Mouse (Mus musculus) intestine, embryonic 15.5 days (tissue): ENCODE results near the gene Skap1. TPM values are rescaled to one million over a fixed set of nuclear protein-coding genes. Genes with fewer than 3 reads are reported as not detected.

Experiments
- ATAC-seq: fragments of 200-750 bp; cut with Nextera tagmentation; 2 replicates; pipeline ENCODE4 v1.8.0; 2017; ENCODE audit warnings: moderate TSS enrichment, moderate library complexity
- H3K27ac ChIP-seq: fragments of 300-500 bp; sonication (generic); 2 replicates; pipeline ENCODE4 v1.5.1; 2015; ENCODE audit warnings: mild to moderate bottlenecking, inconsistent platforms
- H3K27me3 ChIP-seq: fragments of 300-500 bp; sonication (generic); replicated peaks from 2 replicates; pipeline ENCODE4 v1.6.1; 2015; ENCODE audit warnings: inconsistent platforms
- H3K36me3 ChIP-seq: fragments of 300-500 bp; sonication (generic); 2 replicates; pipeline ENCODE4 v1.6.1; 2015; ENCODE audit warnings: inconsistent platforms
- H3K4me1 ChIP-seq: fragments of 300-500 bp; sonication (generic); replicated peaks from 2 replicates; pipeline ENCODE4 v1.6.1; 2015; ENCODE audit warnings: inconsistent platforms
- H3K4me2 ChIP-seq: fragments of 300-500 bp; sonication (generic); replicated peaks from 2 replicates; pipeline ENCODE4 v1.6.1; 2015; ENCODE audit warnings: mild to moderate bottlenecking, inconsistent platforms
- H3K4me3 ChIP-seq: fragments of 300-500 bp; sonication (generic); replicated peaks from 2 replicates; pipeline ENCODE4 v1.5.1; 2015; ENCODE audit warnings: inconsistent platforms
- H3K9ac ChIP-seq: fragments of 300-500 bp; sonication (generic); 2 replicates; pipeline ENCODE4 v1.6.1; 2015; ENCODE audit warnings: inconsistent platforms
- H3K9me3 ChIP-seq: fragments of 300-500 bp; sonication (generic); 2 replicates; pipeline ENCODE4 v1.6.1; 2016; ENCODE audit warnings: inconsistent platforms
- WGBS: fragments of 180-500 bp; shearing (Covaris S2); methylation state at CpG from one replicate; pipeline ENCODE4 v1.1.7; 2015; 5-methylcytosine and 5-hydroxymethylcytosine counted together
- polyA plus RNA-seq: library from polyadenylated mRNA; unstranded; fragments of >200 nt; fragmentation: Nextera tagmentation; extraction: Ambion mirVana; gene quantifications from 2 replicates; pipeline ENCODE4 v1.2.1, GENCODE M21; 2015

Skap1 gene
- polyA plus RNA-seq, 1 experiment from 2014 or later, result 0.94 TPM

DNA sequence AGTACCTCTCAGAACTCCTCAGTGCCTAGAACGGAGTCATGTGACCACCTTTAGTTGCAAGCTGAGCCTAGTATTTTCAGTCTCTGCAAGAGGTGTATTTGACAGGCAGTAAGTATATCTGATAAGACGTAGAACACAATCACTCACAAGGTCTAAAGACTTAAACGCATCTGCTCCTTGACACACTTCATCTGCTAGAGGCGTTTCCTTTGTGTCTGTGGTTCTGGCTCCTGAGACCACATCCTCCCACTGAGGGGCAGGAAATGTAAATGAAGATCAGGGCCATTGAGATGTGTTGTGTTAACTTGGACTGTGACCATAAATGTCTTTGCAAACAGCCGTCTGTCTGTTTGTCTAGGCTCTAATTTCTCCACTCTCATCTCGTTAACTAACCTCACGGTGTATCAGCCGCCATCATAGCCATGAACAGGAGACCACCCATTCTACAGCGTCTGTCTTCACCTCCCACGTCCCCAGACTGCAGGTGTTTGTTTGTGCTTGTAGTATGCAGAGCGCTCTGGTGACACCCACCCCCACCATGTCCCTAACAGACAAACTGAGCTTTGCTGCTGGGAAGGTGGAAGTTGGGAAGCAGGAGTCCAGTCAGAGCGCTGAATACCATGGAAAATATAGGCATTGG lies 22.7 kb upstream of the Skap1 start:
- Histone ChIP-seq H3K9me3 (no peaks in the 10 kb centered on the region), H3K27ac (no peak overlapping the region), H3K27me3 (no peaks in the 10 kb centered on the region), H3K9ac (no peak overlapping the region), H3K4me3 (no peak overlapping the region), H3K36me3 (no peaks in the 10 kb centered on the region), H3K4me2 (no peak overlapping the region), H3K4me1 (0 out of 2 replicates have a peak, but pooled peaks cover 3% of the 10 kb centered on the region)
- ATAC-seq, result no peak
- WGBS, result 55% methylated on average over 12 of the region's 12 CpGs

DNA sequence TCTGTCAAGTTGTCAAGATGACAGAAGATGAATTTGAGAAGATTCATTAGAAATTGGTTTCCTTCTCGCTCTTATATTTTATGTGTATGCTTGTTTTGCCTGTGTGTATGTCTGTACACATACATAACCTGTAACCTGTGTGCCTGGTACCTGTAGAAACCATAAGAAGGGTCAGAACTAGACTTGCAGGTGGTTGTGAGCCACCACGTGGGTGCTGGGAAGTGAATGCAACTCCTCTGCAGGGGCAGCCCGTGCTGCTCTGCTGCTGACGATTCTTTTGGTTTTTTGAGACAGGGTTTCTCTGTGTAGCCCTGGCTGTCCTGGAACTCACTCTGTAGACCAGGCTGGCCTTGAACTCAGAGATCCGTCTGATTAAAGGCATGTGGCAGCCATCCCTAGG lies 21.9 kb upstream of the Skap1 start:
- WGBS, result 83% methylated on average over 5 of the region's 5 CpGs
- Histone ChIP-seq H3K27ac (no peak overlapping the region), H3K4me1 (0 out of 2 replicates have a peak, but pooled peaks cover 3% of the 10 kb centered on the region), H3K9me3 (no peaks in the 10 kb centered on the region), H3K36me3 (no peaks in the 10 kb centered on the region), H3K4me3 (no peak overlapping the region), H3K27me3 (no peaks in the 10 kb centered on the region), H3K4me2 (no peak overlapping the region), H3K9ac (no peak overlapping the region)
- no peak for ATAC-seq

DNA sequence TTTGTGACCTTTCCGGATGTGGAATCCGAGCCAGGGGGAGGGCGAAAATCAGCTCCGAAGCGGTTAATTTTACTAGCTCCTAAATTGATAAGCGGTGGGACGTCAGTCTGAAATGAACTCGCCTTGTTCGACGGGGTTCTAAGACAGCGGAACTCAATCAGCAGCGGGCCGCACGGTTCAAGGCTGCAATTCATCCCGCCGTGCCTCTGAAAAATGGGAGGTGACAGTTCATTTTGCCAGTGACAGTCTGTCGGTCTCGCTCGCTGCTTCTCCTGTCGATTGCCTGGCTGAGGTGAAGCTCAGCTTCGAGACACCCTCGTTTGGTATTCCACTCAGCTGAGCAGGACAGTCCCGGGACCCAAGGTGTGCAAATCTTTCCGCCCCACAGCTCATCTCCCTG lies 16.5 kb upstream of the Skap1 start:
- 72% methylated on average over 24 of the region's 24 CpGs for WGBS
- Histone ChIP-seq H3K9ac (no peak overlapping the region), H3K27me3 (no peaks in the 10 kb centered on the region), H3K36me3 (no peaks in the 10 kb centered on the region), H3K4me1 (no peaks in the 10 kb centered on the region), H3K9me3 (no peaks in the 10 kb centered on the region), H3K4me2 (no peak overlapping the region), H3K4me3 (no peak overlapping the region), H3K27ac (no peak overlapping the region)
- no peak for ATAC-seq

DNA sequence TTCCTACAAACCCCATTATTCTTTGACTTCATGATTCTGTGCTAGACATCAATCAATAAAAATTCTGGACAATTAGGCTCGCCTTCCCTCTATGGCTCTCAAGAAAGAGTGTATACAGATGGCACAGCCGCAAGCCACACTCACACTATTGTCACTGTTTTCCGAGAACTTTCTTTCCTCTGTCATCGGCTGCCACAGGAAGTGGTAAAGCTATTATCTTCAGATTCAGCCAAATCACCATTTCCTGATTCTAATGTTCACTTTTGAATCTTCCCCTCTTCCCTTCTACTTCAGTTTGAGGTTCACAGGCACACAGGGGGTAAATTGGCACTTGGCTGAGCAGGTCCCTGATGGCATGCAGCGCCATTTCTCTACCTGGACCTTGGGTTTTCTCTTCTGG lies 9.3 kb upstream of the Skap1 start:
- no peak overlapping the region for H3K27ac ChIP-seq
- no peaks in the 10 kb centered on the region for H3K9me3 ChIP-seq
- H3K36me3 ChIP-seq, result no peaks in the 10 kb centered on the region
- no peak overlapping the region for H3K4me3 ChIP-seq
- H3K27me3 ChIP-seq, result no peaks in the 10 kb centered on the region
- WGBS, result 81% methylated on average over 5 of the region's 5 CpGs
- no peak for ATAC-seq
- no peaks in the 10 kb centered on the region for H3K4me1 ChIP-seq
- no peak overlapping the region for H3K4me2 ChIP-seq
- H3K9ac ChIP-seq, result no peak overlapping the region

DNA sequence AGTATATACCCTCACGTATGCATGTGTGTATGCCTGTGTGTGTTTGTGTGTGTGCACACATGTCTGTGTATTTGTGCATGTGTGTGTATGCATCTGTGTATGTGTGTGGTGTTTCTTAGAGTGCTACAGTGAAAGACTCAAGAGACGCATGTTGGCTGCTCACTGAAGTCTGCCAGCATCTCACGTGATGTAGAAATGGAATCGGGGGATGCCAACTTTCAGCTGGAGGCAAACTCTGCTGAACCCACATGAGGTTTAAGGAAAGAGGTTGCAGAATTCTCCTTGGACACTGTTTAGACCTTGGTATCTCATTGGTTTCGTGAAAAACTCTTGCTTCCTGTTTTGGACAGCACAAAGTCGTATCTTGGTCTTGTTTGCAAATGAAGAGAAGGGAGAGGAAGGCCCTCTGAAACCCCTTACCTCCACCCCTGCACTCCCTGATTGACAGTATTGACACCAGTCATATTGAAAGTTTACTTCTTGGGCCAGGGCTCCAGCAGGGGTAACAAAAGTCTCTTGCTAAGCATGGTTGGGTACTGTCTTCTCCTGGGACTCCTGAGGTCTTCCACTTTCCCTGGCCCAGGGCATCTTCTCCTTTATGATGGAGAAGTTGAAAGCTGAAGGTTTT lies 8.6 kb upstream of the Skap1 start:
- H3K36me3 ChIP-seq, result no peaks in the 10 kb centered on the region
- H3K4me3 ChIP-seq, result no peak overlapping the region
- WGBS, result 87% methylated on average over 6 of the region's 6 CpGs
- no peak overlapping the region for H3K27ac ChIP-seq
- no peaks in the 10 kb centered on the region for H3K4me1 ChIP-seq
- H3K9me3 ChIP-seq, result no peaks in the 10 kb centered on the region
- no peak for ATAC-seq
- no peak overlapping the region for H3K9ac ChIP-seq
- no peaks in the 10 kb centered on the region for H3K27me3 ChIP-seq
- no peak overlapping the region for H3K4me2 ChIP-seq

DNA sequence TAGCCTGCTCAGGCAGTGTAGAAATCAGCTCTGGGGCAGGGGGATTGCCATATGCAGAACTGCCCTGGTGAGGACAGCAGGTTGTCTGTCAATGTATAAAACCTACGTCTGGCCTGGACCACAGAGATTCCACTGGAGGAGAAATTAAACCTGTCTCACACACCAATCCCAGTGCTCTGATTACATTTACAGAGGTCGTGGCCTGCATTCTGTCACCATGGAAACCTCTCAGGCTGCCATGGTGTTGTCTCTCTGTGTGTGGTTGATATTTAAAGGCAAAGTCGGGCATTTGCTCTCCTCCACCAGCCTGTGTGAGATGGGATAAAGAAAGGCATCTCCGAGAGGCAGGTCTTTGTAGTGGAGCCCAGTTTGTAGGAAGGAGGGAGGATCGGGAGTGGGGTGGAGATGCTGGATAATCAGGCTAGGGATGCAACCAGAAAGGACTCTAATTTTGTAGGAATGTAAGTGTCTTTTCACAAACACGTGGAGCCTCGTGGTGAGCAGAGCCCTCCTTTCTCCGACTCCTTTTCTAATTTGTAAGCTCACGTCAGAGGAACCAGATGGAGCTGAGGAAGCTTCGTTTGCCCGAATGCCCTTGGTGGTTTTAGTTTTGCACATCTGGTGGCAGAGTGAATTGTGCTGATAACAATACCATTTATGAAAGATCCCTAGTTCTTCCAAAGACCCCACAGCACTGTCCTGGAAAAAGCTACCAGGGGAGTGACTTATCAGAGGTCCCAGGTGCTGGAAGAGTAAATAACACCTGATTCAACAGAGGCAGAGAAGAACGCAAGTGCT lies 7.7 kb upstream of the Skap1 start:
- Histone ChIP-seq H3K9me3 (no peaks in the 10 kb centered on the region), H3K27me3 (no peaks in the 10 kb centered on the region), H3K4me2 (no peak overlapping the region), H3K36me3 (no peaks in the 10 kb centered on the region), H3K27ac (no peak overlapping the region), H3K4me3 (no peak overlapping the region), H3K4me1 (no peaks in the 10 kb centered on the region), H3K9ac (no peak overlapping the region)
- WGBS, result 33% methylated on average over 12 of the region's 12 CpGs
- no peak for ATAC-seq

DNA sequence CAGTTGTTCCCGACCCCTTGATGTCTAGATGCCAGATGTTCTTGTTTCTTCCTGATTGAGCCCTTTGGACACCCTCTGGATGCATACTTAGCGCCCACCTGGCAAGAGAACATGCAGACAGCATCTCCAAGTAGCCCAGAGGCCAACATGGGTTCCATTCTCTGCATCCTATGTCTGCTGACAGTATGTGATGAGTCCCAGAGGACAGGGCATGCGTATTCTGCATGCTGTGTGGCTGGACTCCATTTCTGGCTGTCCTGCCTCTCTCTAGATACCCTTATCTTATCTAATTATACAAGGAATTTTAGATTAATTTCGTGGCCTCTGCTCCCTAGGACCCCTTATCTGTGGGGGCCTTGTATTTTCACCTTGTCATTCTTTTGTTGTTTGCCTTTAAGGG lies 2.6 kb upstream of the Skap1 start:
- H3K27me3 ChIP-seq, result peaks cover 34% of the 10 kb centered on the region
- ATAC-seq, result no peak
- 48% methylated on average over 4 of the region's 4 CpGs for WGBS
- no peak overlapping the region for H3K27ac ChIP-seq
- no peak overlapping the region for H3K4me3 ChIP-seq
- H3K9ac ChIP-seq, result no peak overlapping the region
- no peaks in the 10 kb centered on the region for H3K36me3 ChIP-seq
- no peak overlapping the region for H3K4me2 ChIP-seq
- no peaks in the 10 kb centered on the region for H3K9me3 ChIP-seq
- peaks cover 8% of the 10 kb centered on the region; the same call in 1 of the 2 replicates for H3K4me1 ChIP-seq

DNA sequence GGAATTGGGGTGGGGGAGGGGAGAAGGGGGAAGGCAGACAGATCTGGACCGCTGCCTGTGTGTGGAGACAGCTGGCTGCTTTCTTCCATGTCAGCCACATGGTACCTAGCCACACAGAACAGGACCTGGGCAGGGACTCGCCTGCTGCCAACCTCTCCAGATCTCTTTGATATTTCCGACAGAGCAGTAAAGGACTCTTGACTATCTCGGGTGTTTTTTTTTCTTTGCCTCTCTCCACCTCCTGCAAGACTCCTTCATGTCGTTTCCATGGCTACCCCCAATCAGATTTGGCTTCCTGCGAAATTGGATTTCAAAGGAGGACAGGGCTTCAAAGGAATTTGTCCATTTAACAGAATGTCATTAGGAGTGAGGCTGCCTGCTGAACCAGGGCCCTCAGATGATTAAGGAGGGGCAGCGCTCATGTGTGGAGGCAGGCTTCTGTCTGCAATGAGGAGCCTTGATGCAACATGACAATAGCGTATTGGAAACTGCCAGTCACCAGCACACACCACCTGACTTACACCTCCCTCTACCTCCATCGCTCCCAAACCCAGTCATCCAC lies 2.1 kb upstream of the Skap1 start:
- H3K4me2 ChIP-seq, result no peak overlapping the region
- ATAC-seq, result no peak

DNA sequence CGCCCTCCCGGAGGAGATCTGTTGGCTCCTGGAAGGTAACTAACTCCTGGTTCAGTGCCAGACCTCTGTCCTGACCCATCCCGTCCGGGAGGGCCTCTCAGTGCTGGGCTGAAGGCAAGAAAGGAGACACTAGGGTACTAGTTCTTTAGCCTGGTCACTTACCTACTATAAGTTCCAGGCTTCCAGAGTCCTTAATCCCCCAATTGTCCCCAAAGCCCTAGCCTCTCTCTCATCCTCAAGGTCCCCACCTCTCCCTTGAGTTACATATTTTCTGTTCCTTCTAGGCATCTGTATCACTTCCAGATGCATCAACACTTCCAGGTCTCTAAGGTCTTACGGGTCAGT lies 295 bp downstream of the Skap1 start:
- Histone ChIP-seq H3K36me3 (no peaks in the 10 kb centered on the region), H3K4me2 (peak overlapping the region; percentile 80), H3K4me1 (peaks cover 8% of the 10 kb centered on the region; the same call in 1 of the 2 replicates), H3K27me3 (peaks cover 34% of the 10 kb centered on the region), H3K4me3 (peak overlapping the region; percentile 34), H3K27ac (no peak overlapping the region), H3K9ac (no peak overlapping the region), H3K9me3 (no peaks in the 10 kb centered on the region)
- 27% methylated on average over 5 of the region's 5 CpGs for WGBS
- no peak for ATAC-seq

More for the DNA sequence above, 2.1 kb upstream of the Skap1 start:
- Histone ChIP-seq H3K27me3 (peaks cover 34% of the 10 kb centered on the region), H3K4me3 (no peak overlapping the region), H3K27ac (no peak overlapping the region), H3K4me1 (peaks cover 8% of the 10 kb centered on the region; the same call in 1 of the 2 replicates), H3K36me3 (no peaks in the 10 kb centered on the region), H3K9ac (no peak overlapping the region), H3K9me3 (no peaks in the 10 kb centered on the region)
- 19% methylated on average over 9 of the region's 9 CpGs for WGBS

DNA sequence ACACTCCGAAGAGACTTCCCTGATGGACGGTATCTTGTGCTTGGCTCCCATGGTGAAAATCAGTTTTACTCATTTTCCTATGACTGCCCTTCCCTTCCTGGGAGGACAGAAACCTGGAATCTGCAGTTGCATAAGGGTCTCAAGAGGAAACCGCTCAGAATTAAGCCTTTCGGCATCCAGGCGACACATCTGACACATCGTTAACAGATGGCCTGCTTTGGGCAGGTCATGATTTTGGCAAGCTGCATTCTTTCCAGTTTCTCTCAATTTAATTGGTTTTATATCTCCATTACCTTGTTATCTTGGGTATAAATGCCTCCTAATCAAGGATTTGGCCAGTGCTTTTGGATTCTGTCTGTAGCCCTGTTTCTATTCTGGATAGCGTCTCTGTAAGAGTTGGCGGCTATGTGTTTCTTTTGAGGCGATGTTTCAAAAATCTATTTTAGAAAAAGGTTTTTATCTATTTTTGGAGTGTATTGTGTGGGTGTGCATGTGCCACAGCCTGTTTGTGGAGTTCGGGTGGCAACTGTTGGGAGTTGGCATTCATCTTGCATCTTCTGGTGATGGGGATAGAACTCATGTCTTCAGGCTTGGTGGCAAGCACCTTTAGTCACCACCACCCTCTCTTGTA lies 1.1 kb downstream of the Skap1 start:
- WGBS, result 84% methylated on average over 10 of the region's 10 CpGs
- Histone ChIP-seq H3K4me1 (peaks cover 8% of the 10 kb centered on the region; the same call in 1 of the 2 replicates), H3K36me3 (no peaks in the 10 kb centered on the region), H3K9ac (no peak overlapping the region), H3K9me3 (no peaks in the 10 kb centered on the region), H3K27me3 (peaks cover 34% of the 10 kb centered on the region), H3K4me2 (no peak overlapping the region), H3K27ac (no peak overlapping the region), H3K4me3 (no peak overlapping the region)
- no peak for ATAC-seq

DNA sequence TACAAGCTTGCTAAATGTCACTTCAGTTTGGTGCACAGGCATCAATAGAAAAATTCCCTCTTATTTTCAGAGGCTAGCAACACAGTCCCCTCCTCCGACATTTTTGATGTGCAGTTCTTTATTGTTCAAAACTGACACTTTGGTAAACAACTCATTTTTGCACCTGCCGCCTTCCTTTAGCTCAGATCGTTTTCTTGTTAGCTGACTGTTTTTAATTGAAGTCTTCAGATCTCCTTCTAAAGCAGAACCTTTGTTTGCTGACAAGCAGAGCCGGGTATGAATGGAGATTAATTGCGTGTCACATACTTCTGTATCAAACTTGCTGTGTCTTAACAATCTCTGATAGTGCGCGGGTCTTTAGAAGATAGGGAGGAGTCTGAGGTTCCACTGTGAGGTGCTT lies 2.0 kb downstream of the Skap1 start:
- Histone ChIP-seq H3K9ac (no peak overlapping the region), H3K27me3 (peaks cover 34% of the 10 kb centered on the region), H3K9me3 (no peaks in the 10 kb centered on the region), H3K4me2 (no peak overlapping the region), H3K36me3 (no peaks in the 10 kb centered on the region), H3K4me3 (no peak overlapping the region), H3K4me1 (peaks cover 8% of the 10 kb centered on the region; the same call in 1 of the 2 replicates), H3K27ac (no peak overlapping the region)
- no peak for ATAC-seq
- WGBS, result 45% methylated on average over 7 of the region's 7 CpGs

DNA sequence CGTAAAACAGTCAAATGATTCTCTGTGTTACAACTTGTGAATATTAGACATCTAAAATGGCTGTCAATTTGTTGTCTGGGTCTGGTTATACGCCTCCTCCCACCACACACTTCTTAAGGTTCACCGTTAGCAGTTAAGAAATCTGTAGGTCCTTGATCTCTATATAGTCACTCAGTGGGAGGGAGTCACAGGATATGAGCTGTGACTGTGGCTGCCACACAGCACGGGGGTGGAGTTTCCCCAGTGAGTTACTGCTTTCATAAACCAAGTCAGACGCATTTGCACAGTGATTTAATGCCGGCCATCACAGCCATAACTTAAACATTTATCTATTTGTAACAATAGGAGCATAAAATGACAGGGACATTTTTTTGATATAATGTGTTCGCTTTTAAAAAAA lies 2.6 kb downstream of the Skap1 start:
- H3K27me3 ChIP-seq, result peaks cover 34% of the 10 kb centered on the region
- no peak overlapping the region for H3K4me2 ChIP-seq
- H3K4me3 ChIP-seq, result no peak overlapping the region
- H3K9me3 ChIP-seq, result no peaks in the 10 kb centered on the region
- ATAC-seq, result no peak
- 55% methylated on average over 7 of the region's 7 CpGs for WGBS
- H3K36me3 ChIP-seq, result no peaks in the 10 kb centered on the region
- H3K4me1 ChIP-seq, result peaks cover 8% of the 10 kb centered on the region; the same call in 1 of the 2 replicates
- H3K9ac ChIP-seq, result no peak overlapping the region
- H3K27ac ChIP-seq, result no peak overlapping the region
